Mouse (Mus musculus) adipocyte (in vitro differentiated cells): ENCODE results near the gene Ccdc57.
A peak's percentile ranks its signal among the peaks of the same experiment; 100 is the strongest.
"Not testable (repeated sequence)": the region's sequence is repeated elsewhere in the genome, so short reads cannot be mapped to it uniquely, and the experiment has no call there.

ENCODE experiments used
- DNase-seq: peaks from one replicate; pipeline ENCODE4 v3.0.0-alpha.2; 2016; ENCODE audit warnings: low spot score

The Ccdc57 gene

GRCm38 (mm10) chr11:120851582-120851981 is 81.1 kb downstream of the Ccdc57 start:
- DNase-seq: no peak

GRCm38 (mm10) chr11:120851132-120851531 is 81.5 kb downstream of the Ccdc57 start:
- peak; percentile 91 for DNase-seq

- peak; percentile 47 for DNase-seq
These were observed 82.2 kb downstream of the Ccdc57 start for GRCm38 (mm10) chr11:120850331-120851030.

GRCm38 (mm10) chr11:120846725-120847475 is 85.8 kb downstream of the Ccdc57 start:
- DNase-seq: no peak

GRCm38 (mm10) chr11:120844329-120844728 is 88.3 kb downstream of the Ccdc57 start:
- DNase-seq: no peak

GRCm38 (mm10) chr11:120833555-120834280 is 99.0 kb downstream of the Ccdc57 start:
- no peak for DNase-seq

- not testable (repeated sequence) for DNase-seq
These were observed 99.7 kb downstream of the Ccdc57 start for GRCm38 (mm10) chr11:120832962-120833361.

GRCm38 (mm10) chr11:120831659-120832440 is 100.8 kb downstream of the Ccdc57 start:
- no peak for DNase-seq

- DNase-seq: peak; percentile 91
These were observed 102.0 kb downstream of the Ccdc57 start for GRCm38 (mm10) chr11:120830686-120831085.

- DNase-seq: no peak
These were observed 102.7 kb downstream of the Ccdc57 start for GRCm38 (mm10) chr11:120829757-120830532.

- no peak for DNase-seq
These were observed 104.3 kb downstream of the Ccdc57 start for GRCm38 (mm10) chr11:120828416-120828815.

- DNase-seq: no peak
These were observed 106.4 kb downstream of the Ccdc57 start for GRCm38 (mm10) chr11:120826016-120826953.

GRCm38 (mm10) chr11:120825289-120825863 is 107.3 kb downstream of the Ccdc57 start:
- no peak for DNase-seq

- DNase-seq: no peak
These were observed 107.8 kb downstream of the Ccdc57 start for GRCm38 (mm10) chr11:120824787-120825288.

GRCm38 (mm10) chr11:120823956-120824786 is 108.5 kb downstream of the Ccdc57 start, which contains the start of gene Fasn:
Gene Fasn (minus strand): TSS chr11:120824547.
- DNase-seq: peak; percentile 94

- peak; percentile 58 for DNase-seq
These were observed 109.1 kb downstream of the Ccdc57 start for GRCm38 (mm10) chr11:120823551-120823947.

- DNase-seq: peak; percentile 65
These were observed 109.7 kb downstream of the Ccdc57 start for GRCm38 (mm10) chr11:120822831-120823550.

GRCm38 (mm10) chr11:120822321-120822720 is 110.4 kb downstream of the Ccdc57 start:
- DNase-seq: no peak
